Mouse (Mus musculus): ENCODE data around the gene Gm28308. TPM values are rescaled to one million over a fixed set of nuclear protein-coding genes. Genes with fewer than 3 reads are reported as not detected.

Gene Gm28308
- polyA plus RNA-seq, 1 experiment from 2014 or later = not detected

DNA sequence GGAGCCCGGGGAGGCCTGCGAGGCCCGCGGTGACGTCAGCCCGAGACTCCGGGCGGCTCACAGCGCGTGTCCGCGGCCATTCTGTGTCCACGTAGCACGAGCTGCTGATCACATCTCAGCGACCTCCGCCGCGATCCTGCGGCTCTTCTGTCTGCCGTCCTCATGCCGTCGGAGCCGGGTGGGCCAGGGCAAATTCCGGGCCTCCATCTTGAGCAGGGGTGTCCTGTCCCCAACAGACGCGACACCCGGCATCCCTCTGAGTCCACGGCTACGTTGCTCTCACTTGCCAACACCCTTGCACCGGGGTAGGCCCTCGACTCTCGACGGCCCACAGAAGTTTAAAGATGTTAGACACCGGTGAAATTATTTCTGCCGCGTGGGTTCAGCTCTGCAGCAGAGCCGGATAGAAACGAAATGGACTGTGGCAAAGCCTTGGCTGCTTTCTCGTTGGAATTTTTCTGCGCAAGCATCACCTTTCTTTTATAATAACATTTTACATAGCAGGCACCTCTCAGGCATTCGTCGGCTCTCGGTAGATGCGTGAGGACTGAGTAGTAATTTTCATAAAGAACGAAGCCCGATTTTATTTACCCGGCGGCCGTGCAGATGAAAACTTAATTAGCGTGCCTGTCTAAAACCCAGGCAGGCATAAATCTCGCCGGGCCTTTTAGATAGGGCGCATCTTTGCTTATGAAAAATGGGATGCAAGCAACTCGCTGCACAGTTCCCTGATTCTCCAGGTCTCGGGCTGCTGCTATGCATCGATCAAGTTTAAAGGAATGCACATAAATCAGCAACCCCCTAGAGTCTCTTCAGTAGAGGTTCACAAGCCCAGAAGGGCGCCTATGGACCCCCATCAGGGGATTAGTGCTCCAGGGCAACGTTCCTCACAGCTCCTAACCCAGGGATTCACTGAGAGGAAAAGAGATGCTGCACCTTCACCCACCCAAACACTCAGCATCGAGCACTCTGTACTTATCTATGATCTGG, 40.7 kb upstream of the Gm28308 start:
- no peaks in the 10 kb centered on the region for H3K4me1 ChIP-seq (ENCODE audit: control insufficient read depth, insufficient read depth, low read length)
- peaks cover 89% of the 10 kb centered on the region for H3K27me3 ChIP-seq (ENCODE audit: control insufficient read depth, insufficient read depth, low read length)
- no peak for ATAC-seq (ENCODE audit: insufficient read depth, low FRiP score, low TSS enrichment)
- H3K36me3 ChIP-seq (ENCODE audit: control insufficient read depth, insufficient read depth, low read length) = no peaks in the 10 kb centered on the region
- 0 out of 2 replicates have a peak overlapping the region, but pooled peaks have one; percentile 11 for H3K9ac ChIP-seq (ENCODE audit: low read length)
- peak overlapping the region; percentile 32 for H3K4me2 ChIP-seq (ENCODE audit: low read depth)
- WGBS = under 1% methylated on average over 59 of the region's 59 CpGs
- no peaks in the 10 kb centered on the region for H3K9me3 ChIP-seq (ENCODE audit: control insufficient read depth, low read length)
- peak; percentile 64 for DNase-seq (ENCODE audit: low spot score)
- H3K27ac ChIP-seq (ENCODE audit: low read depth, low read length) = no peak overlapping the region; the same call in 1 of the 2 replicates
- H3K4me3 ChIP-seq (ENCODE audit: low read depth, low read length) = peak overlapping the region; percentile 16; the same call in 1 of the 2 replicates

DNA sequence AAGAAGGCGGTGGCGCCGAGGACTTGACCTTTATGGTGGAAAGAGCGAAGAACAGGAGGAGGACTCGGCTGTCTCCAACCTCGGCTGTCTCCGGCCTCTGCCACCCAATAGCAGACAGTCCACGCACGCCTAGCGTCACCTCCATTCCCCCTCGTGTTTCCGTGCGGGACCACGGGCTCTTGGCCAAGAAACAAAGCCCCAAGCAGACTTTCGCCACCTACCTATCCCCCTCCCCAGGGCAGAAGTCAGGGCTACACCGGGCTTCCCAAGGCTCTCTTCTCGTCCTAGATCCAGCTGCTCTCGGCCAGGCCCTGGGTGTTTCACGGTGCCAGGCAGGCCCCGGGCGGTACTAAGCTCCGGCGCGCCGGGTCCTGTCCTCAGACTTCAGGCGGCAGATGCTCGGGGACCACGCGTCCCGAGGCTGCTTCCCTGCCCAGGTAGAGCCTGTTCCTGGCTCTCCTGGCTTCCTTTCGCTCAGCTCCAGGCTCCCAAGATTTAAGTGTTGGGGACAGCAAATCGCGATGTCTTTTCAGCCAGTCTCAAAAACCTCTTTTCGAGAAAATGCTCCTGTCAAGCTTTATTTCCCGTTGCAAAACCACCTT, 39.7 kb upstream of the Gm28308 start:
- DNase-seq (ENCODE audit: low spot score) (peak; percentile 67), ATAC-seq (ENCODE audit: insufficient read depth, low FRiP score, low TSS enrichment) (no peak)
- Histone ChIP-seq H3K4me2 (ENCODE audit: low read depth) (peak overlapping the region; percentile 35), H3K27ac (ENCODE audit: low read depth, low read length) (no peak overlapping the region), H3K9ac (ENCODE audit: low read length) (peak overlapping the region; percentile 23), H3K27me3 (ENCODE audit: control insufficient read depth, insufficient read depth, low read length) (peaks cover 89% of the 10 kb centered on the region), H3K36me3 (ENCODE audit: control insufficient read depth, insufficient read depth, low read length) (no peaks in the 10 kb centered on the region), H3K9me3 (ENCODE audit: control insufficient read depth, low read length) (no peaks in the 10 kb centered on the region), H3K4me3 (ENCODE audit: low read depth, low read length) (peak overlapping the region; percentile 10; the same call in 1 of the 2 replicates), H3K4me1 (ENCODE audit: control insufficient read depth, insufficient read depth, low read length) (no peaks in the 10 kb centered on the region)
- WGBS = under 1% methylated on average over 35 of the region's 35 CpGs

DNA sequence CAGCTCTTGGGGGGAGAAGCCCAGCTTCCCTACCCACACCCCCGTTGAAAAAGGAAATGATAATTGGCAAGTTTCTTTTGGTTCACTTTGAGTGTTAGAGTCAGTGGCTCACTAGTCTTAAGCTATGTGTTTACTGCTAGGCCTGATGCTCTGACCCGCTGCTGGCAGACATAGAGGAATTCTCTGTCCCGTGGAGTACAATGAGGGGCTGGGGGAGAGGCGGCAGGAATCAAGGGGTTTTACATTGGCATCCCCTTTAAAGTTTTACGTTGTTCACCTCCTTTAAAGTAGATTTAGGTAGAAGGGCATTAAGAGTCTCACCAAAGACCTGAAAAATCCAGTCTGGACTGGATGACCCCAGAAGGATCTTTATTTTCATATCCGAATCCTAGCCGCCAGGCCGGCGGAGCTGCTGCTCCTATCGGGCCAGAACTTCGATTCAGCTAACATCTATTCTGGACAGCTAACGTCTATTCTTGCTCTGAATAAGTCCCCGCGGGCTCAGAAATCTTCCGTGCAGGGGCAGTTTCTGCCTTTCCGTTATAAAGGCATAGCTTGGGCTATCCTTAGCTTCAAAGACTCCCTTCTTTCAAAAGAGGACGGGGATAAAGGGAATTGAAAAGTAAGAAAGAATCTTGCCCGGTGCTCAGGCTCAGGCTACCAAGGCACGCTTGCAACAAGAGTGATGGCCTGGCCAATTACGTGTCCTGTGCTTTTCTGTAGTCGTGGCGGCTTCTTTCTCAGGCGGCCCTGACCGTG, 39.1 kb upstream of the Gm28308 start:
- no peak overlapping the region for H3K27ac ChIP-seq (ENCODE audit: low read depth, low read length)
- DNase-seq (ENCODE audit: low spot score) (peak; percentile 47), ATAC-seq (ENCODE audit: insufficient read depth, low FRiP score, low TSS enrichment) (no peak)
- H3K27me3 ChIP-seq (ENCODE audit: control insufficient read depth, insufficient read depth, low read length) = peaks cover 89% of the 10 kb centered on the region
- no peaks in the 10 kb centered on the region for H3K4me1 ChIP-seq (ENCODE audit: control insufficient read depth, insufficient read depth, low read length)
- WGBS = under 1% methylated on average over 24 of the region's 24 CpGs
- H3K36me3 ChIP-seq (ENCODE audit: control insufficient read depth, insufficient read depth, low read length) = no peaks in the 10 kb centered on the region
- H3K9me3 ChIP-seq (ENCODE audit: control insufficient read depth, low read length) = no peaks in the 10 kb centered on the region
- peak overlapping the region; percentile 23 for H3K9ac ChIP-seq (ENCODE audit: low read length)
- peak overlapping the region; percentile 3; the same call in 1 of the 2 replicates for H3K4me3 ChIP-seq (ENCODE audit: low read depth, low read length)
- H3K4me2 ChIP-seq (ENCODE audit: low read depth) = peak overlapping the region; percentile 35

DNA sequence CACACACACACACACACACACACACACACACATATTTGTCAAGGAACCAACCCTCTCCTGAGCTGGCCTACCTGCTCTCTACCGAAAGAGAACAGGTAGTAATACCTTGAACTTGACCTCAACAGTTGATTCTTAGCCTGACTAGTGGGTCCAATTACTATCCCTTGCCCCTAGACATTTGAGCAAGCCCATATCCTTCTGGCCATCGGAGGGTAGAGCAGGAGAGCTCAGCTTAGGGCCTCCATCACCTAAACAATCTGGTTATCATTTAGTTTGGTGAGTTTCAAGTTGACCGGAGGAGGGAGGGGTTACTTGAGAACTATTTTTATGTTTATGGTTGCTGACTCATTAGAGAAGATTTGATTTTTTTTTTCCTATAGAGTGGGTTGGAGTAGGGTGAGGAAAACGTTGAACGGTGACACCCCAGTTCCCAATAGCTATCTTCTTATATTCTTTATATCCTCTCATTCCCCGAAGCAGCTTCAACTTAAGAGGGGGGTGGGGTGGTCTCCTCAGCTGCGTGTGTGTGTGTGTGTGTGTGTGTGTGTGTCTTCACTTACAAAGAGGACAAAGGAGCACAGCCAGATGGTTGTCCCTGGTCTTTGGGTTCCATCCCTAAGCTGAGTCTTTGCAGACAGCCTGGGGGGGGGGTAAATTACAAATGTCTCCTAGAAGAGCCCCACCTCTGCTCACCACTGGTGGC, 38.2 kb upstream of the Gm28308 start:
- Histone ChIP-seq H3K4me3 (ENCODE audit: low read depth, low read length) (no peak overlapping the region), H3K36me3 (ENCODE audit: control insufficient read depth, insufficient read depth, low read length) (no peaks in the 10 kb centered on the region), H3K4me1 (ENCODE audit: control insufficient read depth, insufficient read depth, low read length) (0 out of 2 replicates have a peak, but pooled peaks cover 3% of the 10 kb centered on the region), H3K9me3 (ENCODE audit: control insufficient read depth, low read length) (no peaks in the 10 kb centered on the region), H3K4me2 (ENCODE audit: low read depth) (0 out of 2 replicates have a peak overlapping the region, but pooled peaks have one; percentile 12), H3K27ac (ENCODE audit: low read depth, low read length) (no peak overlapping the region), H3K27me3 (ENCODE audit: control insufficient read depth, insufficient read depth, low read length) (peaks cover 91% of the 10 kb centered on the region), H3K9ac (ENCODE audit: low read length) (no peak overlapping the region)
- DNase-seq (ENCODE audit: low spot score) (peak; percentile 13), ATAC-seq (ENCODE audit: insufficient read depth, low FRiP score, low TSS enrichment) (no peak)
- 8% methylated on average over 7 of the region's 7 CpGs for WGBS

DNA sequence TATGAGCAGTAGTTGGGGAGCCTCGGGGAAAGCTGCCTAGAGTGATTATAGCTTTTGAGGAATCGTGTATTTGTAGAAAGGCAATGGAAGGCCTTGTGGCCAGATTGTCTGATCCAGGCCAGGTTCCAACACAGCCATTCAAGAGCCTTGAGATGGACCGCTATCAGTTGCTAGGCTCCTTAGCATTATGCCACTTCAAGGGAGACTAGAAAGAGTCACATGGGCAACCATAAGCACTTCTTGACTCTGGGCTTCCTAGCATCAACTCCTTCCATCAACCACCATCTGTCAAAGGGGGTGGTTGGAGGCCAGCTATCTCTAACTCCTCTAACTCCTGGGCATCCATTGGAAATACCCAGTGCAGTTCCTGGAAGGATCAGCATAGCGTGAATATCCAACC, 36.7 kb upstream of the Gm28308 start:
- H3K36me3 ChIP-seq (ENCODE audit: control insufficient read depth, insufficient read depth, low read length) = no peaks in the 10 kb centered on the region
- peaks cover 93% of the 10 kb centered on the region for H3K27me3 ChIP-seq (ENCODE audit: control insufficient read depth, insufficient read depth, low read length)
- H3K4me3 ChIP-seq (ENCODE audit: low read depth, low read length) = peak overlapping the region; percentile 15; the same call in 1 of the 2 replicates
- 0 out of 2 replicates have a peak, but pooled peaks cover 4% of the 10 kb centered on the region for H3K4me1 ChIP-seq (ENCODE audit: control insufficient read depth, insufficient read depth, low read length)
- no peak overlapping the region for H3K27ac ChIP-seq (ENCODE audit: low read depth, low read length)
- no peaks in the 10 kb centered on the region for H3K9me3 ChIP-seq (ENCODE audit: control insufficient read depth, low read length)
- peak overlapping the region; percentile 39; the same call in 1 of the 2 replicates for H3K9ac ChIP-seq (ENCODE audit: low read length)
- H3K4me2 ChIP-seq (ENCODE audit: low read depth) = peak overlapping the region; percentile 26
- 0% methylated on average over 4 of the region's 4 CpGs for WGBS
- no peak for ATAC-seq (ENCODE audit: insufficient read depth, low FRiP score, low TSS enrichment)
- peak; percentile 16 for DNase-seq (ENCODE audit: low spot score)

DNA sequence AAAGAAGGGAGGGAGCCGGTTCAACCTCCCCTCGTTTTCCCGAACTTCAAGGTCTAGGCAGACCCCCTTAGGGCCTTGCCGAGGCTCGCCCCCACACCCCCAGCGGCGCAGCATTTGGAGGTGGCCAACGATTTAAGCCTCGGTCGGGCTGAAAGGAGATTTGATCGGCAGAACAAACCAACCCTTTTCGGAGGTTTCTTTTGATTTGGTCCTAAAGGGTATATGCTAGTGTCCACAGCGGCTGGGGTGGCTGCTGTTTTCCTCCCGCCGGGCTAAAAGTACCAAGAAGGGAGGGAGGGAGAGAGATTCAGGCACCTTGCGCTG, 36.2 kb upstream of the Gm28308 start:
- Histone ChIP-seq H3K27me3 (ENCODE audit: control insufficient read depth, insufficient read depth, low read length) (peaks cover 96% of the 10 kb centered on the region), H3K4me2 (ENCODE audit: low read depth) (peak overlapping the region; percentile 26), H3K4me3 (ENCODE audit: low read depth, low read length) (peak overlapping the region; percentile 15; the same call in 1 of the 2 replicates), H3K9ac (ENCODE audit: low read length) (peak overlapping the region; percentile 39; the same call in 1 of the 2 replicates), H3K36me3 (ENCODE audit: control insufficient read depth, insufficient read depth, low read length) (no peaks in the 10 kb centered on the region), H3K27ac (ENCODE audit: low read depth, low read length) (no peak overlapping the region), H3K4me1 (ENCODE audit: control insufficient read depth, insufficient read depth, low read length) (0 out of 2 replicates have a peak, but pooled peaks cover 4% of the 10 kb centered on the region), H3K9me3 (ENCODE audit: control insufficient read depth, low read length) (no peaks in the 10 kb centered on the region)
- DNase-seq (ENCODE audit: low spot score) (no peak), ATAC-seq (ENCODE audit: insufficient read depth, low FRiP score, low TSS enrichment) (no peak)
- whole genome bisulfite sequencing = under 1% methylated on average over 16 of the region's 16 CpGs

DNA sequence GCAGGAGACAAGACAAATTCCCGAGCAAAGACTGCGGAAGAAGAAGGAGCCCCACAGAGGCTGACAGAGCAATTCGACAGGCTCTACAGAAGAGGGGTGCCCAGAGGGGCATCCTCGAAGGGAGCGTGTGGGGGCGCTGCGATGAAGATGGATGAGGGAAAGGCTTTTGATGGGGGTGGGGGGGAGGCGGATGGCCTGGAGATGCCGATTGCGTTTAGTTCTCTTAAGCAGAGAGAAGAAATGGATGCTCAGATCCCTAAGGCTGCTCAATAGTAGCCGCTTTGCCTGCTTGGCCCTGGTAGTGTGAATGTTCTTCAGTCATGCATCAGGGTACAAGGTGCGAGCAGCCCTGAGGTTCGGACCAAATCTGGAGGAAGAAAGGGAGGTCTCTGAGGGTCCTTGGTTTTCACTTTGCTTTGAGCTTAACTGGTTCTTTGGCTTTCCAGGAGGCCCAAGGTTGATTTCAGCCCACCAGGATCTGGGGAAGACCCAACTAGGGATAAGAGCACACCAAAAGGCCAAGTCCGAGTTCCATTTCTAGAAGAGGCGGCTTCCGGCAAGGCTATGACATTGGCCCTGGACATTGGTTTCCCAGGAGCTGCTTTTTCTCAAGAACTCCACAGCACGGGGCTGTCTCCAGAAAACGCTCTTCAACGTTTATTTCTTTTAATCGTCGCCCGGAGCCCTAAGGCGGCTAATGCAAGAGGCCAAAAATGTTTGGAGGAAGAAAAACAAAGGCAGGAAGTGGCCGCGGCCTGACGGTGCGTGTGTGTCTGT, 35.7 kb upstream of the Gm28308 start:
- Histone ChIP-seq H3K36me3 (ENCODE audit: control insufficient read depth, insufficient read depth, low read length) (no peaks in the 10 kb centered on the region), H3K27me3 (ENCODE audit: control insufficient read depth, insufficient read depth, low read length) (peaks cover 97% of the 10 kb centered on the region), H3K27ac (ENCODE audit: low read depth, low read length) (no peak overlapping the region), H3K4me1 (ENCODE audit: control insufficient read depth, insufficient read depth, low read length) (0 out of 2 replicates have a peak, but pooled peaks cover 4% of the 10 kb centered on the region), H3K9ac (ENCODE audit: low read length) (peak overlapping the region; percentile 39; the same call in 1 of the 2 replicates), H3K9me3 (ENCODE audit: control insufficient read depth, low read length) (no peaks in the 10 kb centered on the region), H3K4me2 (ENCODE audit: low read depth) (peak overlapping the region; percentile 26), H3K4me3 (ENCODE audit: low read depth, low read length) (peak overlapping the region; percentile 15)
- DNase-seq (ENCODE audit: low spot score) = peak; percentile 43
- no peak for ATAC-seq (ENCODE audit: insufficient read depth, low FRiP score, low TSS enrichment)
- WGBS = 1% methylated on average over 27 of the region's 27 CpGs

All from neural tube, embryonic 11.5 days (tissue).